Mouse (Mus musculus) olfactory bulb, adult 2 months (tissue): Measurements from ENCODE around the gene Snrnp48. TPM values are rescaled to one million over a fixed set of nuclear protein-coding genes. Genes with fewer than 3 reads are reported as not detected.

ENCODE experiments used
- H3K27ac ChIP-seq: fragments of 200-500 bp; 2 replicates; pipeline ENCODE4 v1.5.1; 2012; ENCODE audit warnings: low read depth, low read length; ENCODE audit not compliant: insufficient read depth
- H3K4me1 ChIP-seq: fragments of 200-500 bp; 2 replicates; pipeline ENCODE4 v1.6.1; 2012; ENCODE audit warnings: low read length; ENCODE audit not compliant: control insufficient read depth, insufficient read depth
- H3K4me3 ChIP-seq: fragments of 200-500 bp; 2 replicates; pipeline ENCODE4 v1.5.1; 2012; ENCODE audit warnings: mild to moderate bottlenecking, low read depth, low read length, moderate library complexity; ENCODE audit not compliant: insufficient read depth
- CTCF ChIP-seq: fragments of 200-500 bp; IDR thresholded peaks from 2 replicates; pipeline ENCODE4 v1.5.1; 2012; ENCODE audit warnings: low read depth, mild to moderate bottlenecking, low read length, moderate library complexity; ENCODE audit not compliant: insufficient read depth
- POLR2A ChIP-seq: fragments of 200-500 bp; IDR thresholded peaks from 2 replicates; pipeline ENCODE4 v1.6.1; 2012; ENCODE audit warnings: mild to moderate bottlenecking, low read depth, low read length, moderate library complexity; ENCODE audit not compliant: insufficient read depth
- WGBS: fragments of 180-500 bp; shearing (Covaris S2); methylation state at CpG from one replicate; pipeline ENCODE4 v1.1.7; 2018; 5-methylcytosine and 5-hydroxymethylcytosine counted together
- polyA plus RNA-seq: library from polyadenylated mRNA; stranded (reverse); fragments of >200 nt; gene quantifications from 2 replicates; pipeline ENCODE4 v1.2.4, GENCODE M21; 2012; ENCODE audit warnings: low replicate concordance; ENCODE audit not compliant: missing spikeins, insufficient read depth, insufficient read length

The Snrnp48 gene
- polyA plus RNA-seq, 1 experiment = not detected

GRCm38 (mm10) chr13:38248151-38248550, 43.4 kb downstream of the Snrnp48 start:
- TF ChIP-seq POLR2A (no peak), CTCF (no peak)
- Histone ChIP-seq H3K4me3 (no peak overlapping the region), H3K4me1 (no peaks in the 10 kb centered on the region), H3K27ac (no peak overlapping the region)
- WGBS = 88% methylated on average over 5 of the region's 5 CpGs

GRCm38 (mm10) chr13:38251226-38251625, 46.5 kb downstream of the Snrnp48 start:
- TF ChIP-seq CTCF = no peak
- TF ChIP-seq POLR2A = no peak
- H3K4me3 ChIP-seq = no peak overlapping the region
- no peak overlapping the region for H3K27ac ChIP-seq
- no peaks in the 10 kb centered on the region for H3K4me1 ChIP-seq
- WGBS = 81% methylated on average over 3 of the region's 3 CpGs

GRCm38 (mm10) chr13:38253696-38254095, 49.0 kb downstream of the Snrnp48 start:
- TF ChIP-seq POLR2A = no peak
- no peaks in the 10 kb centered on the region for H3K4me1 ChIP-seq
- 77% methylated on average over 9 of the region's 9 CpGs for WGBS
- H3K4me3 ChIP-seq = no peak overlapping the region
- no peak overlapping the region for H3K27ac ChIP-seq

GRCm38 (mm10) chr13:38258901-38259300, 54.2 kb downstream of the Snrnp48 start:
- 81% methylated on average over 2 of the region's 2 CpGs for WGBS
- Histone ChIP-seq H3K4me3 (no peak overlapping the region), H3K27ac (no peak overlapping the region), H3K4me1 (no peaks in the 10 kb centered on the region)
- no peak for TF ChIP-seq POLR2A
- no peak for TF ChIP-seq CTCF

GRCm38 (mm10) chr13:38269055-38269692, 64.4 kb downstream of the Snrnp48 start:
- WGBS = 90% methylated on average over 8 of the region's 8 CpGs
- no peaks in the 10 kb centered on the region for H3K4me1 ChIP-seq
- H3K4me3 ChIP-seq = no peak overlapping the region
- no peak overlapping the region for H3K27ac ChIP-seq
- no peak for TF ChIP-seq POLR2A
- no peak for TF ChIP-seq CTCF

- WGBS = 75% methylated on average over 3 of the region's 3 CpGs
These were observed 67.9 kb downstream of the Snrnp48 start for GRCm38 (mm10) chr13:38272624-38273023.

More at GRCm38 (mm10) chr13:38272624-38273023, 67.9 kb downstream of the Snrnp48 start:
- Histone ChIP-seq H3K4me3 (no peak overlapping the region), H3K27ac (no peak overlapping the region), H3K4me1 (no peaks in the 10 kb centered on the region)
- TF ChIP-seq CTCF (no peak), POLR2A (no peak)

Other genes starting within 250 kb of the Snrnp48 start
- gene Ssr1, start 210.7 kb upstream of the Snrnp48 start, polyA plus RNA-seq = 114 and 188 TPM in 2 replicates
- not detected in 2 replicates for gene Riok1, start 167.9 kb upstream of the Snrnp48 start, polyA plus RNA-seq
- gene Cage1, start 167.9 kb upstream of the Snrnp48 start, polyA plus RNA-seq = not detected in 2 replicates
- not detected in 2 replicates for gene Dsp, start 53.6 kb upstream of the Snrnp48 start, polyA plus RNA-seq
- gene Bmp6, start 140.2 kb downstream of the Snrnp48 start, polyA plus RNA-seq = not detected in 2 replicates